Mouse (Mus musculus) neural tube, embryonic 12.5 days (tissue): ENCODE measurements at regions not wholly inside any gene's neighbourhood (a gene's known extent, or its start where the extent isn't known, plus 50 kb on each side); places are given as distances from the start of the nearest gene placed in this dataset.

ENCODE experiments used
- ATAC-seq: fragments of 200-750 bp; cut with Nextera tagmentation; 2 replicates; pipeline ENCODE4 v1.8.0; 2017; ENCODE audit warnings: low read depth, mild to moderate bottlenecking, moderate TSS enrichment, moderate library complexity; ENCODE audit not compliant: low FRiP score
- H3K27ac ChIP-seq: fragments of 300-500 bp; sonication (generic); 2 replicates; pipeline ENCODE4 v1.5.1; 2016
- H3K27me3 ChIP-seq: fragments of 300-500 bp; sonication (generic); replicated peaks from 2 replicates; pipeline ENCODE4 v1.6.1; 2016; ENCODE audit warnings: mild to moderate bottlenecking
- H3K36me3 ChIP-seq: fragments of 300-500 bp; sonication (generic); 2 replicates; pipeline ENCODE4 v1.6.1; 2016; ENCODE audit warnings: mild to moderate bottlenecking
- H3K4me1 ChIP-seq: fragments of 300-500 bp; sonication (generic); 2 replicates; pipeline ENCODE4 v1.6.1; 2016
- H3K4me2 ChIP-seq: fragments of 300-500 bp; sonication (generic); replicated peaks from 2 replicates; pipeline ENCODE4 v1.6.1; 2016; ENCODE audit warnings: mild to moderate bottlenecking
- H3K4me3 ChIP-seq: fragments of 300-500 bp; sonication (generic); 2 replicates; pipeline ENCODE4 v1.5.1; 2016
- H3K9ac ChIP-seq: fragments of 300-500 bp; sonication (generic); 2 replicates; pipeline ENCODE4 v1.6.1; 2016; ENCODE audit warnings: mild to moderate bottlenecking
- H3K9me3 ChIP-seq: fragments of 300-500 bp; sonication (generic); 2 replicates; pipeline ENCODE4 v1.6.1; 2016; ENCODE audit warnings: mild to moderate bottlenecking
- WGBS: fragments of 180-500 bp; shearing (Covaris S2); methylation state at CpG from one replicate; pipeline ENCODE4 v1.1.7; 2016; 5-methylcytosine and 5-hydroxymethylcytosine counted together

- 77% methylated on average over 7 of the region's 7 CpGs for WGBS
- no peak overlapping the region for H3K27ac ChIP-seq
- no peaks in the 10 kb centered on the region for H3K36me3 ChIP-seq
- no peak for ATAC-seq
- peaks cover 7% of the 10 kb centered on the region; the same call in 1 of the 2 replicates for H3K4me1 ChIP-seq
- H3K4me2 ChIP-seq = no peak overlapping the region
- no peak overlapping the region for H3K4me3 ChIP-seq
- no peak overlapping the region for H3K9ac ChIP-seq
- H3K27me3 ChIP-seq = no peaks in the 10 kb centered on the region
- H3K9me3 ChIP-seq = no peaks in the 10 kb centered on the region
Observed at GRCm38 (mm10) chr7:137773051-137773964, 335.9 kb downstream of the Glrx3 start.

DNA sequence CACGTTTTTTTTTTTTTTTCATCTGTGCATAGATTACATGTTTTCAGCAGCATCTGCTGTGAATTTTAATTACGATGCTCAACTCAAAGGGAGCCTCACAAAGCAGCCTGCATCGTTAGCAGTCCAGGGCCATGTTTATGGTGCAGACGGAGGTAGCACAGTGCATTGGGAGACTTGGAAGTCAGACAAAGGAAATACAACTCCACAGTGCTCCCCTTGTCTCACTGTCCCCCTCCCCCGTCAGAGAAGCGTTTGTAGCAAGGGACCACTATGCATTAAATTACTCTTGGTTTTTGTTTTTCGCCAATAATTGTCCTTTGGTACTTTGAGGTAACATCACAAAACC is 336.5 kb downstream of the Glrx3 start:
- peaks cover 7% of the 10 kb centered on the region; the same call in 1 of the 2 replicates for H3K4me1 ChIP-seq
- H3K36me3 ChIP-seq = no peaks in the 10 kb centered on the region
- no peak overlapping the region for H3K4me2 ChIP-seq
- no peak overlapping the region for H3K9ac ChIP-seq
- H3K4me3 ChIP-seq = no peak overlapping the region
- H3K27ac ChIP-seq = no peak overlapping the region
- no peak for ATAC-seq
- WGBS = 35% methylated on average over 7 of the region's 7 CpGs
- no peaks in the 10 kb centered on the region for H3K9me3 ChIP-seq
- H3K27me3 ChIP-seq = no peaks in the 10 kb centered on the region

- no peak for ATAC-seq
- H3K9ac ChIP-seq = no peak overlapping the region
- no peaks in the 10 kb centered on the region for H3K27me3 ChIP-seq
- no peaks in the 10 kb centered on the region for H3K36me3 ChIP-seq
- H3K27ac ChIP-seq = no peak overlapping the region
- H3K4me3 ChIP-seq = no peak overlapping the region
- no peak overlapping the region for H3K4me2 ChIP-seq
- H3K9me3 ChIP-seq = no peaks in the 10 kb centered on the region
- H3K4me1 ChIP-seq = no peaks in the 10 kb centered on the region
Observed at GRCm38 (mm10) chr7:137783954-137784353, 346.5 kb downstream of the Glrx3 start.

GRCm38 (mm10) chr7:137805361-137805760 is 367.9 kb downstream of the Glrx3 start:
- Histone ChIP-seq H3K27me3 (no peaks in the 10 kb centered on the region), H3K27ac (no peak overlapping the region), H3K36me3 (no peaks in the 10 kb centered on the region), H3K4me2 (no peak overlapping the region), H3K4me1 (no peaks in the 10 kb centered on the region; the same call in 1 of the 2 replicates), H3K9me3 (no peaks in the 10 kb centered on the region), H3K9ac (no peak overlapping the region), H3K4me3 (no peak overlapping the region)
- no peak for ATAC-seq
- WGBS = 38% methylated on average over 6 of the region's 6 CpGs

- Histone ChIP-seq H3K9ac (no peak overlapping the region), H3K9me3 (no peaks in the 10 kb centered on the region), H3K4me2 (no peak overlapping the region), H3K4me3 (no peak overlapping the region), H3K27ac (no peak overlapping the region), H3K27me3 (no peaks in the 10 kb centered on the region), H3K4me1 (no peaks in the 10 kb centered on the region; the same call in 1 of the 2 replicates), H3K36me3 (no peaks in the 10 kb centered on the region)
- 88% methylated on average over 3 of the region's 3 CpGs for WGBS
- ATAC-seq = no peak
Observed at GRCm38 (mm10) chr7:137812839-137813238, 375.4 kb downstream of the Glrx3 start.

DNA sequence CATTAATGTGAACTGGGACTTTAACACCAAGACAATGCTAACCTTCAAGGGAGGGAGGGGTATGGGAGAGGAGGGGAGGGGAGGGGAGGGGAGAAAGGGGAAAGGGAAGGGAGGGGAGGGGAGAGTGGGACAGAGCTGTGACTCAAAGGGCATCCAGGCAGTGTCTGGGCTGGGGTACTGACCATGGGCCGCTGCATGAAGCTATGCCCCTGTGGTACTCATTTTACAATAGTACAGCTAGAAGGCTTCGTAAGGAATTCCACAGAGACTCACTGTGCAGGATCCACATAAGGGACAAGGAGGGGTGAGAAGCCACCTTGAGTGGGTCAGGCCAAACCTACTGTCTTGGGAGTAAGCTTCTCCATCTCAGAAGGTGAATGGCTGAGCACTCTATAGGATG is 403.1 kb downstream of the Glrx3 start:
- Histone ChIP-seq H3K27me3 (no peaks in the 10 kb centered on the region), H3K9ac (no peak overlapping the region), H3K36me3 (no peaks in the 10 kb centered on the region), H3K4me1 (peaks cover 15% of the 10 kb centered on the region), H3K27ac (no peak overlapping the region), H3K9me3 (no peaks in the 10 kb centered on the region), H3K4me2 (no peak overlapping the region), H3K4me3 (no peak overlapping the region)
- ATAC-seq = no peak
- WGBS = 82% methylated on average over 2 of the region's 2 CpGs

DNA sequence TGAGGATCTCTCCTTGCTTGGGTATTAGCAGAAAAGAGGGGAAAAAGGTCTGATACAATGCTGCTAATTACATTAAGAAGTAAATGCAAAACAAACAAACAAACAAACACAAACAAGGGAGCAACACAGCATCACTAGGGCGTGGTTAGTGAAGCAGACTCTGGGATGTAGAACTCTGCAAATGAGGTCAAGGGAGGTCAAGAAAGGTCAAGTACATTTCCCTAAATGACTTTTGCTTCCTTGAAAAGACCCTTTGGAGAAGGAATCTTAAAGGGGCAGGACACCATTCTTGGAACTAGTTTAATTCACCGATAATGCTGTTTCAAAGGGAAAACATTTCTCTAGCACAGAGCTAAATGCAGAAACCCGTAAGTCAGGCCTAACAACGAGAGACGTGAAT is 403.6 kb downstream of the Glrx3 start:
- H3K27me3 ChIP-seq = no peaks in the 10 kb centered on the region
- no peaks in the 10 kb centered on the region for H3K36me3 ChIP-seq
- peaks cover 15% of the 10 kb centered on the region for H3K4me1 ChIP-seq
- H3K4me3 ChIP-seq = no peak overlapping the region
- no peak overlapping the region for H3K9ac ChIP-seq
- no peak overlapping the region for H3K4me2 ChIP-seq
- no peak overlapping the region for H3K27ac ChIP-seq
- no peak for ATAC-seq
- WGBS = 50% methylated on average over 5 of the region's 5 CpGs
- no peaks in the 10 kb centered on the region for H3K9me3 ChIP-seq

GRCm38 (mm10) chr7:137841456-137842100 is 404.2 kb downstream of the Glrx3 start:
- Histone ChIP-seq H3K9me3 (no peaks in the 10 kb centered on the region), H3K27me3 (no peaks in the 10 kb centered on the region), H3K27ac (no peak overlapping the region), H3K4me2 (no peak overlapping the region), H3K36me3 (no peaks in the 10 kb centered on the region), H3K4me3 (no peak overlapping the region), H3K4me1 (peaks cover 15% of the 10 kb centered on the region), H3K9ac (no peak overlapping the region)
- ATAC-seq = no peak
- WGBS = 17% methylated on average over 8 of the region's 8 CpGs

GRCm38 (mm10) chr7:137847856-137848255 is 410.4 kb downstream of the Glrx3 start:
- Histone ChIP-seq H3K4me1 (peaks cover 6% of the 10 kb centered on the region; the same call in 1 of the 2 replicates), H3K27ac (no peak overlapping the region), H3K4me2 (no peak overlapping the region), H3K9ac (no peak overlapping the region), H3K4me3 (no peak overlapping the region), H3K9me3 (no peaks in the 10 kb centered on the region), H3K36me3 (no peaks in the 10 kb centered on the region), H3K27me3 (no peaks in the 10 kb centered on the region)
- WGBS = 54% methylated on average over 11 of the region's 11 CpGs
- ATAC-seq = no peak

- no peak for ATAC-seq
- Histone ChIP-seq H3K27ac (no peak overlapping the region), H3K9me3 (no peaks in the 10 kb centered on the region), H3K4me3 (no peak overlapping the region), H3K9ac (no peak overlapping the region), H3K36me3 (no peaks in the 10 kb centered on the region), H3K27me3 (no peaks in the 10 kb centered on the region), H3K4me1 (peaks cover 6% of the 10 kb centered on the region; the same call in 1 of the 2 replicates), H3K4me2 (no peak overlapping the region)
- 43% methylated on average over 4 of the region's 4 CpGs for WGBS
Observed at GRCm38 (mm10) chr7:137851061-137851460, 413.6 kb downstream of the Glrx3 start.

DNA sequence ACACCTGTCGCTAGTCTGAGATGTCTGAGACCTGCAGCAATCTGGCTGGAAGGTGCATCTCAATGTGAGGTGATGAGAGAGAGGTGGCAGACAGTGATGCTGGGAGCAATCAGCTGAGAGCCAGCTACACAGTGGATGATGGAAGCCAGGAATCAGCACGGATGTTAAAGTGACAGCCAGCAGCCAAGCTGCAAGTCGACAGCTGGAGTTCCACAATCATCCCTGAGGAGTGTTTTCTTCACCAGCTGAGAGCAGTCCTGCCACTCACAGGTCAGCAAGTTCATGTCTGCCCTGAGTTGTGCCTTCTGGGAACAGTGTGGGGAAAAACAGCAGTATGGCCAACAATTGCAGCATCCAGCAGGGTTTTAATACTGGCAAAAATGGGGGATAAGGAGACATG is 422.3 kb downstream of the Glrx3 start:
- 66% methylated on average over 3 of the region's 3 CpGs for WGBS
- ATAC-seq = no peak

DNA sequence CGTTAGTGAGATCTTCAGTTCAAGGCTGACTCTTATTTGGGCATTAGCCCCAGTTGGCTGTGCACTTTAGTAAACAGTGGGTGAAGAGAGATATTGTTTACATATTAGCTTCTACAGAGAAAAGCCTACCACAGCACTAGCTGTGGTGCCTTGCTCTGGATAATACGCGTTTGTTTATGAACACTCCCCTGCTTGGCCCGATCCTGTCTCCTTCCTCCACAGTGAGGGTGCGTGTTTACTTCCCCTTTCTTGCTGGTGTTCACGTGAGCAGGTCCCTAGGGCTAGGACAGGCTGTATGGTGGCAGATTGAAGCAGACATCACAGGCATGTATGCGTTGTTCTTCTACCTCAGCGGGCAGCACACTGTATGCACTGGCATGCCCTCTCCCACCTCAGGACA is 423.1 kb downstream of the Glrx3 start:
- 0 out of 2 replicates have a peak, but pooled peaks cover 5% of the 10 kb centered on the region for H3K4me1 ChIP-seq
- WGBS = 83% methylated on average over 8 of the region's 8 CpGs
- no peak for ATAC-seq
- no peak overlapping the region for H3K27ac ChIP-seq
- H3K4me2 ChIP-seq = no peak overlapping the region
- no peak overlapping the region for H3K4me3 ChIP-seq
- H3K9ac ChIP-seq = no peak overlapping the region
- no peaks in the 10 kb centered on the region for H3K27me3 ChIP-seq
- no peaks in the 10 kb centered on the region for H3K36me3 ChIP-seq
- H3K9me3 ChIP-seq = no peaks in the 10 kb centered on the region

More for the DNA sequence above, 422.3 kb downstream of the Glrx3 start:
- Histone ChIP-seq H3K9me3 (no peaks in the 10 kb centered on the region), H3K4me3 (no peak overlapping the region), H3K9ac (no peak overlapping the region), H3K36me3 (no peaks in the 10 kb centered on the region), H3K4me2 (no peak overlapping the region), H3K4me1 (no peaks in the 10 kb centered on the region), H3K27me3 (no peaks in the 10 kb centered on the region), H3K27ac (no peak overlapping the region)
